Mouse (Mus musculus): ENCODE measurements around the gene Gata3. TPM values are rescaled to one million over a fixed set of nuclear protein-coding genes. Genes with fewer than 3 reads are reported as not detected.

The Gata3 gene
- polyA plus RNA-seq, 1 experiment from 2014 or later = 4.8 TPM

DNA sequence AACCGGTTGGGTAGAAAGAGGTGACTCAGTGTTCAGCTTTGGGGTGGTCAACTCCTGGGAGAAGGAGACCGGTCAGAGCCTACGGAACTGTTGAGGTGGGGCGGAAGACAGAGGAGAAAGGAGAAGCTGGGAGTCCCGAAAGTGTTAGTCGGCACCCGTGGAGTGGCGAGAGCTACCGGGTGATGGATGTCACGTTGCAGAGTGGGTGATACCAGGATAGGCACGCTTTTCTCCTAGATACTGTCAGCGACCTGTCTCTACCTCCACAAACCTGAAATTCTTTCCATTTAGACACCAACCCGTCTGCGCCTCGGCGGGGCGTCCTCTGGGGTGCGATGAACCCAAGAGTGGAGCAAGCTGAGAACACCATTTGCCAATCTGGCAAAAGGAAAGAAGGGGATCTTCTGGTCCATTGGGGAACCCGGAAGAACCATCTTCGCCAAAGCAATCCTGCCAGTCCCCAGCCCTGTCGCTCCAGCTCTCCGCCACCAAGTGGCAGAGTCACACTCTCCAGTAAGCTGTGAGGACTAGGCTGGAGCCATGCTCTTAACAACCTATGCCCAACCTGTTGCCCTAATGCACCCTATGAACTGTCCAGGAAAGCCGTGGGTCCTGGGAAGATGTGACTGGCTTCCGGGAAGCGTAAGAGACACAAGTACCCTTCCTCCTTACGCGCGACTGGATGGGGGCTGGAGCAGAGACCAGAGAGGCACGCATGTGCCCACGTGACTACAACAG, 752 bp downstream of the Gata3 start, which contains the start of gene 9230102O04Rik:
Gene 9230102O04Rik (minus strand): TSS at position 628 of the 738 bp plus-strand sequence.
- Histone ChIP-seq H3K9me3 (ENCODE audit: control insufficient read depth, low read length) (no peaks in the 10 kb centered on the region), H3K27ac (ENCODE audit: low read depth, low read length) (no peak within 1 kb of the TSS), H3K4me2 (peak within 1 kb of the TSS; percentile 71), H3K4me3 (ENCODE audit: low read depth, low read length) (peak within 1 kb of the TSS; percentile 41), H3K4me1 (replicated peaks; ENCODE audit: control insufficient read depth, insufficient read depth, low read length) (no peaks in the 10 kb centered on the region), H3K27me3 (replicated peaks; ENCODE audit: control insufficient read depth, insufficient read depth, low read length) (peaks cover 95% of the 10 kb centered on the region), H3K9ac (ENCODE audit: low read depth, low read length) (no peak within 1 kb of the TSS), H3K36me3 (ENCODE audit: control insufficient read depth, insufficient read depth, low read length) (no peaks in the 10 kb centered on the region)
- ATAC-seq (replicated peaks; ENCODE audit: low FRiP score) (peak; percentile 74), DNase-seq (ENCODE audit: low spot score) (peak; percentile 70)
- WGBS = under 1% methylated on average over 30 of the region's 30 CpGs

DNA sequence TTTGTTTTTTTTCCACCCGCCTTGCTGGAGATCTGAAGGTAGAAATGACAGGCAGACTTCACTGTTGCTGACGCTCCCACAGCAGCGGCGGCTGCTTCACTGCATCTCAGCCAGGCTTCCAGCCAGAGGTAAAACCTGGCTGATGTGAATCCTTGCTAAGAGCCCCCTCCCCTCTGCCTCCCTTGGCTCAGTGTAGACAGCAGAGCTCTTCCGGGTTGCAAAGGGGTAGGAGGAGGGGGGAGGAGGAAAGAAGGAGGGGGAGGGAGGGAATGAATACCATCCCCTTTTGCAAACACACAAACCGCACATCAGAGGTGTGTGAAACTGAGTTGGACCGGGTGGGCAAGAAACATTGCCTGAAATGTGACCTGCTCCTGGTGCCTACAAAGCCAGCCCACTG, 2.2 kb downstream of the Gata3 start:
- Histone ChIP-seq H3K9ac (ENCODE audit: low read depth, low read length) (no peak overlapping the region), H3K4me3 (ENCODE audit: low read depth, low read length) (no peak overlapping the region), H3K27ac (ENCODE audit: low read depth, low read length) (no peak overlapping the region), H3K9me3 (ENCODE audit: control insufficient read depth, low read length) (no peaks in the 10 kb centered on the region), H3K4me2 (no peak overlapping the region), H3K4me1 (replicated peaks; ENCODE audit: control insufficient read depth, insufficient read depth, low read length) (no peaks in the 10 kb centered on the region), H3K27me3 (replicated peaks; ENCODE audit: control insufficient read depth, insufficient read depth, low read length) (peaks cover 95% of the 10 kb centered on the region), H3K36me3 (ENCODE audit: control insufficient read depth, insufficient read depth, low read length) (no peaks in the 10 kb centered on the region)
- no peak for ATAC-seq (replicated peaks; ENCODE audit: low FRiP score)
- DNase-seq (ENCODE audit: low spot score) = no peak
- WGBS = under 1% methylated on average over 7 of the region's 7 CpGs

DNA sequence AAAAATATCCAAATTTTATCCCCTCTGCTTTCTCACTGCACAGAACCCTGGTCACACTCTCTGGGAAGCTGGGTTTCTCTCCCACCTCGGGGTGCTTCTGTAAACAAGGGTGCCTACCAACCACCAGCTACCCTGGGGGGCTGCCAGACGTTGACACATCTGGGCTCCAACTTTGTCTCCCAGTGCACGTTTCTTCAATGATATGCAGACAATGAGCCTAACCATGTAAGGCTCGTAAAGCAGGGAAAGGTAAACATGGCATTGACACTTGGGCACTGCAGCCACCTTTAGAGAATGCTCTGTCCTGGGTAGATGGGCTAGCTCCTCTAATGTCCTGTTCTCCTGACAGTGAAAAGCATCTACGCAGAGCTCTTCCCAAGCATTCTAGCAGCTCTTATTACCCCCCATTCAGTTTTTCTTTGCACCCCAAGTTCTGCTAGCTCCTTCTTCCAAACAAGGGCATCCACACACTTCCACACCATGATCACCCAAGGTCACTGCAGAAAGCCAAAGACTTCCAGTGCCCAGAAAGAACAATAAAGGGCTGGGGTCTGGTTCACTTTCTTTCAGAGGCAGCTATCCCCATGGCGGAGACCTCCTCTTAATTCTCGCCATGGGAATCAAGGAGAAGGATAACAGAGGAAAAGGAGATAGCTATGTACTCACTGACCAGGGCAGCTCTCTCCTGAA, 2.8 kb downstream of the Gata3 start:
- Histone ChIP-seq H3K36me3 (ENCODE audit: control insufficient read depth, insufficient read depth, low read length) (no peaks in the 10 kb centered on the region), H3K27ac (ENCODE audit: low read depth, low read length) (no peak overlapping the region), H3K4me3 (ENCODE audit: low read depth, low read length) (no peak overlapping the region), H3K4me2 (no peak overlapping the region), H3K9ac (ENCODE audit: low read depth, low read length) (no peak overlapping the region), H3K9me3 (ENCODE audit: control insufficient read depth, low read length) (no peaks in the 10 kb centered on the region), H3K4me1 (replicated peaks; ENCODE audit: control insufficient read depth, insufficient read depth, low read length) (no peaks in the 10 kb centered on the region), H3K27me3 (replicated peaks; ENCODE audit: control insufficient read depth, insufficient read depth, low read length) (peaks cover 95% of the 10 kb centered on the region)
- no peak for DNase-seq (ENCODE audit: low spot score)
- WGBS = 17% methylated on average over 7 of the region's 7 CpGs
- ATAC-seq (replicated peaks; ENCODE audit: low FRiP score) = no peak

- Histone ChIP-seq H3K9me3 (ENCODE audit: control insufficient read depth, low read length) (no peaks in the 10 kb centered on the region), H3K4me3 (ENCODE audit: low read depth, low read length) (no peak overlapping the region), H3K4me2 (no peak overlapping the region), H3K27ac (ENCODE audit: low read depth, low read length) (no peak overlapping the region), H3K36me3 (ENCODE audit: control insufficient read depth, insufficient read depth, low read length) (no peaks in the 10 kb centered on the region), H3K9ac (ENCODE audit: low read depth, low read length) (no peak overlapping the region), H3K27me3 (replicated peaks; ENCODE audit: control insufficient read depth, insufficient read depth, low read length) (peaks cover 99% of the 10 kb centered on the region), H3K4me1 (replicated peaks; ENCODE audit: control insufficient read depth, insufficient read depth, low read length) (peaks cover 6% of the 10 kb centered on the region; the same call in 1 of the 2 replicates)
- no peak for ATAC-seq (replicated peaks; ENCODE audit: low FRiP score)
- no peak for DNase-seq (ENCODE audit: low spot score)
- WGBS = 33% methylated on average over 3 of the region's 3 CpGs
Measured at GRCm38 (mm10) chr2:9886031-9886430, 3.8 kb downstream of the Gata3 start.

DNA sequence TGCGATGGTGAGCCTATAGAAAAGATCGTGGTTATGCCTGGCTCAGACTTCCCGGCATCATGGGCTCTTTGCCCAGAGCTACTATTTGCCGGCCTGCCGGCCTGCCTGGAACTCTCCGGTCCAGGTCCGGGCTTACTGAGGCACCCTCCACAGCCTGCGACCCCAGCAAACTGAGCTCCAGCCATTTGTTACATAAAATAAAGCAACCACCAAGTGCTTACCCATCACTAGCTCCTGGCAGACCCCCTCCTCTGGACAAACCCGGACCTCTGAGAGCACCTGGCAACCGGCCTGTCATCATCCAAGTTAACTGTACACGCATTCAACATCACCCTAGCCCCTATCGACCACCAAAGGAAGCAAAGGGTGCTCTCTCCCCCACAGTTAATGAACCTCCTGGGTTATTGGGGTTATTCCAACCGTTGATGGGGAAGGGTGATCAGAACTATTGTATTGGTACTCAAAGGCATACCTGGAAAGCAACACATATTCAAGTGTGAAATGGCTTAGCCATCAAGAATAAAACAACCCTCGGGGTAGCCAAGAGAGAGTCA, 4.5 kb downstream of the Gata3 start:
- 22% methylated on average over 14 of the region's 14 CpGs for WGBS
- no peak overlapping the region for H3K4me2 ChIP-seq
- no peaks in the 10 kb centered on the region for H3K9me3 ChIP-seq (ENCODE audit: control insufficient read depth, low read length)
- no peak overlapping the region for H3K27ac ChIP-seq (ENCODE audit: low read depth, low read length)
- no peak overlapping the region for H3K9ac ChIP-seq (ENCODE audit: low read depth, low read length)
- ATAC-seq (replicated peaks; ENCODE audit: low FRiP score) (no peak), DNase-seq (ENCODE audit: low spot score) (no peak)
- no peaks in the 10 kb centered on the region for H3K36me3 ChIP-seq (ENCODE audit: control insufficient read depth, insufficient read depth, low read length)
- peaks cover 99% of the 10 kb centered on the region for H3K27me3 ChIP-seq (replicated peaks; ENCODE audit: control insufficient read depth, insufficient read depth, low read length)
- H3K4me1 ChIP-seq (replicated peaks; ENCODE audit: control insufficient read depth, insufficient read depth, low read length) = peaks cover 9% of the 10 kb centered on the region; the same call in 1 of the 2 replicates
- H3K4me3 ChIP-seq (ENCODE audit: low read depth, low read length) = no peak overlapping the region

DNA sequence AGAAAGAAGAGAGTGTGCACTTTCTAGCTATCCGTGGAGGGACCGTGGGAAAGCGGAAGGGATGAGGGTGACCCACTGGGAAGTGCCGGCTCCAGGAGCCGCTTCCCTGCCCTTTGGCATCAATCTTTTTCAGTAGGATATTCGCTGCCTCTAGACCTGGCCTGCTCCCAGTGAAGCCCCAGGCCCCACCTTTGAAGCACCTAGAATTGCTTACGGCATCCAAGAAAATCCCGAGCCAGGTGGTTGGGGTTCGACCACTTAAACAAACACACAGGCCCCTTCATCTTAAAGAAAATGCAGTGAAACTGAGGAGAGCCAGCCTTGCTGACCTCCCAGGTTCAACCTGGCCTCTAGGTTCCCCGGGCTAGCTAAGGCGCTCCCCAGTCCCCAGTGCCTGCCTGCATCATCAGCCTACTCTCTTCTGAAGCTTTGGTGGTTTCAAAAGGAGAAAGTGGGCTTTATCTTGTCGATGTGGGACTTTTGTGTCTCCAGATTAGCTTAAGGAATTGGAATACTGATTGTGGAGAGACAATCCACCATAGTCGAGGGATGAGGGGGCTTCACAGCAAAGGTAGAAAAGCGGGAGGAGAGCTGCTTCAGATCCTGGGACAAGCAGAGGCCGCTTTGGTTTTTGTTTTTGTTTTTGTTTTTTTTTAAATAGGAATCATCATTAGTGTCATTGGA, 5.2 kb downstream of the Gata3 start:
- Histone ChIP-seq H3K9me3 (ENCODE audit: control insufficient read depth, low read length) (no peaks in the 10 kb centered on the region), H3K27ac (ENCODE audit: low read depth, low read length) (no peak overlapping the region), H3K4me1 (replicated peaks; ENCODE audit: control insufficient read depth, insufficient read depth, low read length) (peaks cover 12% of the 10 kb centered on the region; the same call in 1 of the 2 replicates), H3K9ac (ENCODE audit: low read depth, low read length) (no peak overlapping the region), H3K4me2 (peak overlapping the region; percentile 84), H3K27me3 (replicated peaks; ENCODE audit: control insufficient read depth, insufficient read depth, low read length) (peaks cover 99% of the 10 kb centered on the region), H3K4me3 (ENCODE audit: low read depth, low read length) (0 out of 2 replicates have a peak overlapping the region, but pooled peaks have one; percentile 35), H3K36me3 (ENCODE audit: control insufficient read depth, insufficient read depth, low read length) (no peaks in the 10 kb centered on the region)
- ATAC-seq (replicated peaks; ENCODE audit: low FRiP score) = no peak
- WGBS = 12% methylated on average over 15 of the region's 15 CpGs
- no peak for DNase-seq (ENCODE audit: low spot score)

DNA sequence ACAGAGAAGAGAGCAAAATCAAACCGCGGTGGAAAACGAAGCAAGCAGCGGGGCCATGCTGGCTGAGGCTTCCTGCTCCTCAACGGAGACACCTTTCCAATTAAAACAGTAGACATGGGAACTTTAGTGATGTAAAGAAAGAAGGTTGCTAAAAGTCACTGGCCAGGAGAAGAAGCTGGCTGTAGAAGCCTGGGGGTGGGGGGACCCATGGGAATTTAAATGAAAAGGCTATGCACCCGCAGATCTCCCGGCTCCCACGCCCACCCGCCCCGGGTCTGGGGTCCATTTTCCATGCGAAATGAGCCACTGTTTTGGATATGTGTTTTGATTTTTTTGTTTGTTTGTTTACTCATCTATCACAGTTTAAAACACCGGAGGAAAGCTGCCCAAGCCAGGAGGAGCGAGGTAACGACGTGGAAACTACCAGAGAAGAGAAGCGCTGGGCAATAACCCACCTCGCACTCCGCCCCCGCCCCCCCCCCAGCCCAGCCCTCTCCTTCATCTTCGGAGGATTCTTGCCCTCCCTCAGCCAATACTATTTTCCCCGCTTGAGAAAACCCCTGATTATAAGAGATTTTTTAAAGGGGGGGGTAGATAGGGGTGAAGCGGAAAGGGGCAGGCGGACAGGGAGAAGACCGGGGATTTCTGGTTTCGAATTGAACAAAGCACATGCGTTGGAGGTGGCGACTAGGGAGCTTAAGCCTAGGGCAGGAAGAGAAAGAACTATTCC, 5.9 kb downstream of the Gata3 start:
- H3K27ac ChIP-seq (ENCODE audit: low read depth, low read length) = no peak overlapping the region
- WGBS = 2% methylated on average over 27 of the region's 27 CpGs
- H3K4me2 ChIP-seq = peak overlapping the region; percentile 84
- no peaks in the 10 kb centered on the region for H3K36me3 ChIP-seq (ENCODE audit: control insufficient read depth, insufficient read depth, low read length)
- peaks cover 98% of the 10 kb centered on the region for H3K27me3 ChIP-seq (replicated peaks; ENCODE audit: control insufficient read depth, insufficient read depth, low read length)
- peaks cover 12% of the 10 kb centered on the region; the same call in 1 of the 2 replicates for H3K4me1 ChIP-seq (replicated peaks; ENCODE audit: control insufficient read depth, insufficient read depth, low read length)
- no peaks in the 10 kb centered on the region for H3K9me3 ChIP-seq (ENCODE audit: control insufficient read depth, low read length)
- DNase-seq (ENCODE audit: low spot score) (no peak), ATAC-seq (replicated peaks; ENCODE audit: low FRiP score) (no peak)
- H3K4me3 ChIP-seq (ENCODE audit: low read depth, low read length) = peak overlapping the region; percentile 35; the same call in 1 of the 2 replicates
- no peak overlapping the region for H3K9ac ChIP-seq (ENCODE audit: low read depth, low read length)

All from liver, embryonic 11.5 days (tissue).